Mouse (Mus musculus) retina, adult 2 months (tissue): Measurements from ENCODE around the gene Sipa1.
A peak's percentile ranks its signal among the peaks of the same experiment; 100 is the strongest.

Experiments
- DNase-seq: peaks from one replicate; pipeline ENCODE4 v3.0.0-alpha.2; 2012; ENCODE audit warnings: low read depth, low spot score

The Sipa1 gene

GRCm38 (mm10) chr19:5607705-5608410 is 55.6 kb downstream of the Sipa1 start:
- no peak for DNase-seq

DNA sequence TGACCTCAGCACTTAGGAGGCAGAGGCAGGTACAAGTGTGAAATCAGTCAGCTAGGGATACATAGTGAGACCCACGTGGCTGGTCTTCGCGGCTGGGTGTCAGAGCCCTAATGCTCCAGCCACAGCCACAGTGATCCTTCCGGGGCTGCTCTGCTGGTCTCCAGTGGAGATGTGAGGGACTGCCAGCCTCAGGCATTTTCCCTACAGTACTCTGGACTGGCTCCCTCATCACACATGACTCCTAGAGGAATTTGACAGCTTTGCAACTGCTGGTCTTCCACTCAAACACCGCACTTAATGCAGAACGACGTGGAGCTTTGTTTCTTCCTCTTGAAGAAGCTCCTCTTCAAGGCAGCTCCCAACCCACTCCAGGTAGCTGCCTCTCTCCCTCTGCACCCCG is 57.3 kb downstream of the Sipa1 start:
- no peak for DNase-seq

DNA sequence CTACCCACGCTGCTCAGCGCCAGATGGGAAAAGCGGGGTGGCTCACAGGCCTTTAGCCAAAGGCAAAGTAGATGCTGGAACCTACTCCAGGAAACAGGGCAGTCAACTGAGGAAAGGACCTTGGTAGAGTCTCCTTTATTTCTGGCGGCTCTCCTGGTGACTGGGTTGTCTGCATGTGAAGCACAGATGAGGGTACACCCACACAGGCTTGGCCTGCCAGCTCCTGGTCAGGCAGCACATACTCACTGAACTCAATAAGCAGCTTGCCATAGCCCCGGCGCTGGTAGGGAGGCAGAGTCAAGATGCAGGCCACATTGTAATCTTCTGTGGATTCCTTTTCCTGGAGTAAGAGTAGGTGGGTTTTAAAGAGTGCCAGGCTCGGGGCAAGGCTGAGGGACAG is 58.4 kb downstream of the Sipa1 start:
- no peak for DNase-seq

GRCm38 (mm10) chr19:5603664-5604063 is 59.8 kb downstream of the Sipa1 start:
- no peak for DNase-seq

DNA sequence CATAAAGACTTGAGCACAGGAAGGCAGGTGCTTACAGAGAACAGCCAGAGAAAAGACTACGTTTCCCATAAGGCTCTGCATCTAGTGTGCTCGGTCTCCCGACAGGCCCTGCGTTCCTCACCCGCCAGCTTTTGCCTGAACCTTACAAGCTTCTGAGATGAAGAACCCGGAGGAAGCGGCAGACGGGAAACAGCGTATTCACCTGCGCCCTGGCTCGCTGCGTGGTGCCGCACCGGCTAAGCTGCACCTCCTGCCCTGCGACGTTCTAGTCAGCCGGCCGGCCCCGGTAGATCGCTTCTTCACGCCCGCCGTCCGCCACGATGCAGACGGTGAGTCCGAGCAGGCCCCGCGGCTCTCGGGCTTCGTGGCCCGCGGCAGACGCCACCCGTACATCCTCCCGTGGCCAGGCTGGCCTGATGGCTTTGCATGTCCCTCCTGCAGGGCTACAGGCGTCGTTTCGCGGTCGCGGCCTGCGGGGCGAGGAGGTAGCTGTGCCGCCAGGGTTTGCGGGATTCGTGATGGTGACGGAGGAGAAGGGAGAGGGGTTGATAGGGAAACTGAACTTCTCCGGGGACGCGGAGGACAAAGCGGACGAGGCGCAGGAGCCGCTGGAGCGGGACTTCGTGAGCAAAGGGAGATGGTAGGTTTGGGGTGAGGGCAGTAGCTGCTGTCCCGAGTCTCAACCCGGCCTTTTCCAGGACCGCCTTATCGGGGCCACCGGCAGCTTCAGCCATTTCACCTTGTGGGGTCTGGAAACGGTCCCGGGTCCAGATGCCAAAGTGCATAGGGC is 61.6 kb downstream of the Sipa1 start, which contains the start of gene Rnaseh2c:
Gene Rnaseh2c (plus strand): TSS at position 122 of the 790 bp plus-strand sequence.
- peak; percentile 63 for DNase-seq
